Mouse (Mus musculus) fat pad, adult 2 months (tissue): ENCODE results near the gene Stk11ip.

Source experiments
- DNase-seq: peaks from one replicate; pipeline ENCODE4 v3.0.0-alpha.2; 2011; ENCODE audit warnings: low read depth, low spot score; ENCODE audit errors: extremely low read depth

The Stk11ip gene

DNA sequence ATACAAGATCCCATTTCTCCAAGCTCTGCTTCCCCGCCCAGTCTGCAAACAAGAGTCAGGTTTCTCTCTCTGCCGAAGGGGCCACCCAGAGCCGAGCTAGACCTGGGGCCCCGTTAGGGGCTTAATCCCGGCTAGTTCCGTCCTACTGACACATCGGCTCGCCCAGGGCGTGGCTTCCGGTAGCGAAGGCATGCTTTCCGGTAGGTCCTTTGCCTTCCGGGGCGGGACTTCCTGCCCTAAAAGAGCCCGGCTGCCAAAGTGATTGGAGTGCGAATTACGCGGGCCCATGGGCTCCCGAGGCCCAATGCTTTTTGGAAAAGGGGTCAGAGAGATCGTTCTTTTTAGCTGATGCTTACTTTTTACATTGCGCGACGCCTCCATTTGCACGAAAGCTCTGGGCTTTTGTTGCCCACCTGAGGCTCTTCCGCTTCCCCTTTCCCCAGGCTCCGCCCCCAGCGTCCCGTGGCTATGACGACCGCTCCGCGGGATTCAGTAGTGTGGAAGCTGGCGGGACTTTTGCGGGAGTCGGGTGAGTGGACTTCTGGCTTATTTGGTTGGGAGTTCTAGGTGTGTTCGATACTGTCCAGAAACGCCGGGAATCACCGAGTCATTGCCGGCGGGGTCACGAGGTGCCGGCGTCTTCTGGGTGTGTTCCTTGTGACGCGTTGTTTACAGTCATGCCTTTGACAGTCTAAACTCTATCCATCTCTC lies at the start of gene Stk11ip:
Gene Stk11ip (plus strand): TSS at position 209 of the 711 bp plus-strand sequence.
- peak; percentile 30 for DNase-seq

DNA sequence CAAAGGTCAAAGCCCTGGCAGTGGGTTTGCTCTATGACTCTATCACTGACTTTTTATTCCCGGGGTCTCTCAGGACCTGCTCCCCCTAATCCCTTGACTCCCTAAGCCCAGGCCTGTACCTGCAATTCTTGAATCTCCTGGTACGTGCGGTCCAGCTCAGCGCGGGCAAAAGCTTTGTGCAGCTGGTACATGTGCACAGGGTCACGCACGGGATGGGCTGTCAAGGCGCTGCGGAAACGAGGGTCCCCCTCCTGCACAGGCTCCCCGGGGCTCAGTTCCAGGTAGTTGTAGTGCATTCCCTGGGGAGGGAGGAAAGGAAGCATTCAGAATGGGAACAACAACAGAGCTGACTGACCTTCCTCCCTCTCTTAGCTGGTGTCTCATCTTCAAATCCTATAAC lies 44.9 kb upstream of the Stk11ip start:
- no peak for DNase-seq

DNA sequence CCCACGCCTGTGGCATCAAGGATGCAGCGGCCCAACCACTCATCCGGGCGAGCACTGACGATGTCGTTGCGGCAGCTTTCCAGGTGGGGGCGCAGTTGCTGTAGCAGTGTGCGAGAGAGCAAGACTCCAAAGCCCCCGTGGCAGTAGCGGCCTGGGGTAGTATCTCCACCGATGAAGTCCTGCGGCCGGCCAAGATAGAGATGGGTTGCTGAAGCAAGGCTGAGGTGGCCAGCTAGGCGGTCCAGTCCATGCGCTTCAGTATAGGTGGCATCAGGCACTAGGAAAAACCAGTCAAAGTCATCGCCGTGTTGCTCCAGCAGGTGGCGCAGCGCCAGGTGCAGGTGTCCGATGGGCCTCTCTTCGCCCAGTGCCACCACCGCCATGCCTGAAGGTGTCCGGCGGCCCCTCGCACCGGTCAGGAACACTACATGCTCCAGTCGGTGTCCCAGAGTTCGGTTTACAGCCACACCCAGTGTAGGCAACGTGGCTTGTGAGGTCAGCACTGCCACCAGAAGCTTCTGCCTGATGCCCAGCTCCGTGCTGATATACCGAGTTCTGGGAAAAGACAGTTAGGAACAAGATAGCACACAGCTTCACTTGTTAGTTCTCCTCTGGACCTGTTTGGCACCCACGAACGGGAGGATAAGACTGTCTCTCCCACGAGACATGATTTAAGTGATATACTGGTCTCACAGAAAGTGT lies 43.9 kb upstream of the Stk11ip start:
- DNase-seq, result no peak

DNA sequence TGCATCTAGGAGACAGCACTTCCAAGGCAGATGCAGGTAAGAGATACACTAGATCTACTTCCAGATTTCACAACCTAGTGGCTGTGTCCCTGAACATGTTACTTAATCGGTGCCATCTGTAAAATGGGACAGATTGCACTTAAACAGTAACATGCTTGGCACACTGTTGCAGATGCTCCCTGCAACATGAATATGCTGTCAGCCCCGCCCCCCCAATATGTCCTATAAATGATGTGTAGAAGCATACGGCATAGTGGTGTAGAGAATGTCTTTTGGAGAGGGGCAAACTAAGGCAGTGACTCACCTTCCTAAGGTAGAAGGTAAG lies 43.4 kb upstream of the Stk11ip start:
- no peak for DNase-seq

DNA sequence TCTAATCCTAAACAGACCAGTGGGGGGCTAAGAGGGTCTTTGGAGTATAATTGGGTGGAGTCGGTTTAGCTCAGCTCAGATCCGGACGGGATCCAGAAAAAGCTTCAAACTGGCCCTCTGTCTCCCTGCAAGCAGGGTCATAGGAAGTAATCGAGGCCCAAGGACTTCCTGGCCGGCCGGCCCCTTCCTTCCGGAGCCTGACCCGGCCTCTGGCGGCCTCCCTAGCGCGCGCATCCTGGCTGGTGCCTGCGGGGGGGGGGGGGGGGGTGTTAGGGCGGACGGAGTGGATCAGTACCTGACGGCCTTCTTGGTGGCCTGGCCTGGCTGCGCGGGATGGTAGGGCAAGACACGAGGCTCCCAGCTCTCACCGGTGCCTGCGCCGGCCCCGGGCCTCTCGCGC lies 42.8 kb upstream of the Stk11ip start:
- no peak for DNase-seq

DNA sequence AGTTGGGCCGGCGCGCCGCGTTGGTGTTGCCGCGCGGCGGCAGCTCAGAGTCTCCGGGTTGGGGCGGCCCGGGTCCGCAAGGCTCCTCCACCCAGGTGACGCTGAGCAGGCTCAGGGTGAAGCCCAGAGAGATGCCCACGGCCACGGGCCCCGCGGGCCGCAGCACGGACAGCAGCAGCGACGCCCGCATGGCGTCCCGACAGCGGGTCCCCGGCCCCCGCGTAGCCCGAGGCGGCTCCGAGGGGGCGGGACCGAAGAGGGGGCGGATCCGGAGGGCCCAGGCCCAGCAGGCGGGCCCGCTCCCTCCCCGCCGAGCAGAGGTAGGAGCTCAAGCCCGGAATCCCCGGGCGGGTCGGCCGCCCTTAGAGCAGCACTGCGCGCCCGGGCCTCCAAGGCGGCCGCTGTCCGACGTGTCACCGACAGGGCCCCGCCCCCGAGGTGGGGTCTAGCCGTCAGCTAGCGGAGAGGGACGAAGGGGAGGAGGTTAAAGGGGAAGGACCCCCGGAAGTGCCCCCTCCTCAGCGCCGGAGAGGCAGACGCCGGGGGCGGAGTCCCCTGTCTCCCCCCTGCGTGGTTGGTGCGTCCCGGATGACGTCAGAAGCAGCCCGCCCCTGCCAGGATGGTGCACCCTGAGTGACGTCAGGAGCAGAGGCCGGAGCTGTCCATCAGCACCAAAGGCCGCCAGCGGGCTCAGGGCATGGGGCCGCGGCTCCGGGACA lies 42.3 kb upstream of the Stk11ip start, which contains the start of the genes Chpf and Tmem198:
Gene Chpf (minus strand): TSS at position 392 of the 719 bp plus-strand sequence.
Gene Tmem198 (plus strand): TSS at position 617 of the 719 bp plus-strand sequence.
- DNase-seq, result no peak

DNA sequence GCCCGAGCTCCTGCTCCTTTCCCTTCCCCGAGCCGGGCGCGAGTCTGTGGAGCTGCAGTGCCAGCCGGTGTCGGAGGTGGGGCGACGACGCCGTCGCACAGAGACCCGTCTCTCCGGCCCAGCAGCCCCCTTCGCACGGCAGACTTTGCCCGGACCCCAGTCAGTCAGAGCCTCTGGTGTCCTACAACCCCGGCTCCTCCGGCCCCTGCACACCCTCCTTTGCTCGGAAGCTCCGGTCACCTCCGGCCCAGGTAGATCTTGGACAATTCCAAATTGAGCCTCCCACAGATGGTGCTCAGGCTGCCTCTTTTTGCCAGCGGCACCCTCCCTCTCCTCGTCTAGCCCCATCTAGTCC lies 41.7 kb upstream of the Stk11ip start:
- DNase-seq, result no peak

DNA sequence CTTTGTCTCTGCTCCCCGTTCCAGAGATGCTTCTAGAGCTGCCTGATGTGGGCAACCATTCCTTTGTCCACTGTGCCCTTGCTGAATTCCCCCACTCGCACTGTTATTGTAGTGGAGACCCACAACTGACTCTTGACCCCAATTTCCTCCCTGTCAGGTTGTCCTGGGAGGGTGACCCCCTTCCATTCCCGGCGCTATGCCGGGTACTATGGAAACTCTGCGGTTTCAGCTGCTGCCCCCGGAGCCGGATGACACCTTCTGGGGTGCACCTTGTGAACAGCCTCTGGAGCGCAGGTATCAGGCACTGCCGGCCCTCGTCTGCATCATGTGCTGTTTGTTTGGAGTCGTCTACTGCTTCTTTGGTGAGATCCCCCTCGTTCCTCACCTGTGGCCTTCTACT lies 41.3 kb upstream of the Stk11ip start:
- no peak for DNase-seq

DNA sequence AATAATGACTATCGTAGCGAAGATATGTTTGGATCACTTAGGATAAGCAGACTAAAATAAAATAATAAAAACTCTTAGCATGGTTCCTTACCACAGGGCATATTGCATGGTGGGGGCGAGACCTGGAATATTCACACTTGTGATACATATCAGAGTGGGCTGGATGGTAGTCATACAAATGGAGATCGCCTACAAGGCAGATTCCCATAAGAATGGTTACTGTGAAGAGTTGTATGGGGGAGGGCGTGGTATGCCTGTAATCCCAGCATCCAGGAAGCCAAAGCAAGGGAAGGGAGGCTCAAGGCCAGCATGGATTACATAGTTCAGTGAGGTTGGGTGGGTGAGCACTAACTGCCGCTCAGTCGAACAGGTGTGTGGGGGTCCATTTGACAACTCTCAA lies 40.6 kb upstream of the Stk11ip start:
- DNase-seq, result no peak

DNA sequence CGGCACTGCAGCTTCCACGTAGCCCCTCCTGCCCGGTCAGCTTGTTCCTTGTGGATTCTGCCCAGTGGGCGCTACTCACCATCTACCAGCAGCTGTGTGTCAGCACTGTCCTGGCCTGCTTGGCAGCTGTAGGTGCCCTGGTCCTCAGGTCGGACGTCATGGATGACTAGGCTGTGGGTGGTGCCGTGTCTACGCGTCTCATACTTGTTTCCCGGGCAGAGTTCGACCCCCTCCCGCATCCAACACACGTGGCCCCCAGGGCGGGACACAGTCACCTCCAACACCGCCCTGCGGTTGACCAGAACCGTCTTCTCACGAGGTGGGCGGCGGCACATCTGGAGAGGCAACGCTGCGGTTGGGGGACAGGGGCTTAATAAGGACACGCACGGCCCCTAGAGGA lies 34.8 kb upstream of the Stk11ip start:
- DNase-seq, result no peak

DNA sequence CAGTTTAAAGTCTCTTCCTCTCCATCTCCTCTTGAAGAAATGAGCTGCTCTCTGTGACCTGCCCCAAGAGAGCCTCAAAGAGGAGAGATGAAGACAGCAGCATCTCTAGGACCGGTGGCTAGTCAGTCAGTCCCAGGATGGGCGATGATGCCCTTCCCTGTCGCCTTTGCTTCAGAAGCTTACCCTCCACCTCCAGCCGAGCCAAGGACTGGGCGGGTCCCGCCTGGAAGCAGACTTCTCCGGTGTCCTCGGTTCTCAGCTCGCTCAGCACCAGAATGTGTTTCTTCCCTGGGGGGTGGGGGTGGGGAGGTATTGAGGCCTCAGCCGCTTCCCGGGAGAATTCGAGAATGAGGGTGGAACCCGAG lies 34.3 kb upstream of the Stk11ip start:
- no peak for DNase-seq

DNA sequence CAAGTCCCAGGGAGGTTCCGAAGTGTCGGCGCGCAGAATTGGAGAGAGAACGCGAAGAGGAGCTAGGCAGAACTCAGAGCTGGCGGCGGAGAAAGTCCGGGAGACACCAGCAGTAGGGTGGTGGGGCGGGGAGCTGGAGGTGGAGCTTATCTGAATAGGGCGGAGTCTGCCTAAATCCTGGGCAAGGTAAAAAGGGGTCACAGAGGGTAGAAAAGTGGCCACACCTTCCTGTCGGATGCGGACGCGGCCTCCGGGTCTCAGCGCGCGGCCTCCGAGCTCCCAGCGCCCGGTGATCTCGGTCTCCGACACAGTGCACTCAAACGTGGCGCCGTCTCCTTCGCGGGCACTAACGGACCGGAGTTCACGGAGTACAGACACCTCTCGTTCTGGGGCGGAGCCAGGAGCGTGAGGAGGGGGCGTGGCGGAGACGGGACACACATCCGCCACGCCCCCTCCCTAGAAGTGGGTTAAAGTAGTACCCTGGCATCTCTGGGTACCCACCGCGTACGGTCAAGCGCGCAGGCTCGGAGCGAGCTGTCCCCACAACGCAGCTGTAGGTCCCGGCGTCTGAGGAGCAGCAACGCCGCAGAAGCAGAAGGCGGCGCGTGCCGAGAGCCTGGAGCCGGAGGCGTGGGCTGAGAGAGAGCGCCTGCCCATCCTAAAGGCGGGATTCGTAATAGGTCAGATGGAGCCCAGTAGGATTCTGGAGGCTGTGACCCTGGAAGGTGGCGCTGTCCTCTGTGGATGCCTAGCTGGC lies 33.7 kb upstream of the Stk11ip start:
- DNase-seq, result no peak

DNA sequence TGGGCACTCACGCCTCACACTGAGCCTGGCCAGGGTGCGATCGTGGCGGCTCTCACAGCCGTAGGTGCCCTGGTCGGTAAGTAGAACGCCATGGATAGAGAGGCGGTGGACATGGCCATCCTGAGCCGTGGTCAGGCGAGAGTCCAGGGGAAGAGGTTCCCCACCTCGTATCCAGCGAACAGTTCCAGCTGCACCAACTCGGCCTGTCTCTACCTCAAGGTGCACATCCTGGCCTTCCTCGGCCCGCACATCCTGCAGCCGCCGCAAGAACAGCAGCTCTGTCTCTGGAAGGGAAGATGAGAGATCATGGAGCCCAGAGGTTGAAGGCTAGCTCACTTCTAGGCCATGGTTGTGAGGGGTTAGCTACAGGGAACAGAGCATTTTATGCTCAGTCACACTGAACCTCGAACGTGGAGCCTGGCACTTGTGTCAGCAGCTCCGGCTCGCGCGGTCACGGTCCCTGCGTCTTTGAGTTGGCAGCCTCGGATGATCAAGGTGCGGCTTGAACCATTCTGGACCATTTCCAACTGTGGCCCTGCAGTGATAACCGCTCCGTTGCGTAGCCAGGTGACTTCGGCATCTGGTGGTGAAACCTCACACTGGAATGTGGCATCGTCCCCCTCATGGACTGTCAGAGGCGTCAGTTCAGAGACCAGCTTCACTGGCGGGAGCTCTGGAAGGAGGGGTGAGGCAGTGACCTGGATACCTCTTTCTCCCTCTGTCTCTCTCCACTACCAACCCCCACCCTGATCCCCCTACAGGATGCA lies 30.4 kb upstream of the Stk11ip start:
- no peak for DNase-seq

DNA sequence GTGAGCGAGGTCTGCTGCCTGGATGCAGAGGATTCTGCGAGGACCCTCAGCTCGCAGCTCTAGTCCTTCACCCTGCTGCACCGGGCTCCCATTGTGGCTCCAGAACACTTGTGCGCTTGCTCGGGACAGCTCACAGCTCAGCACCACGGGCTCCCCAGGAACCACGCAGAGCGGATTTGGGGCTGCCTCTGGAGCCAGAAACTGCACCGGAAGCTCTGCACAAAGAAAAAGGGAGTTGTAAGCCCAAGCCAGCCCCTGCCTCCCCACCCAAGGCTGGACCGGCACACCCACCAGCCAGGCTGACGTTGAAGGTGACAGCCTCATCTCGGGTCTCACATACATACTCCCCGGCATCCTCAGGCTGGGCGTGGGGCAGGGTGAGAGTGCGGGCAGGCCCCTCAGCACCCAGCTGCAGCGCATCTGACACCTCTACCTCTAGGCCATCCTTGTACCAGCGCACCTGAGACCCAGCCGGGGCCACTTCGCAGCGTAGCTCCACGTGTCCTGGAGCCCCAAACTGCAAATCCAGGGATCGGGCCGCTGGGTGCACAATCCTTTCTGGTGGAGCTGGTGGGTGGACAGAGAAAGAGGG lies 28.7 kb upstream of the Stk11ip start:
- DNase-seq, result no peak

DNA sequence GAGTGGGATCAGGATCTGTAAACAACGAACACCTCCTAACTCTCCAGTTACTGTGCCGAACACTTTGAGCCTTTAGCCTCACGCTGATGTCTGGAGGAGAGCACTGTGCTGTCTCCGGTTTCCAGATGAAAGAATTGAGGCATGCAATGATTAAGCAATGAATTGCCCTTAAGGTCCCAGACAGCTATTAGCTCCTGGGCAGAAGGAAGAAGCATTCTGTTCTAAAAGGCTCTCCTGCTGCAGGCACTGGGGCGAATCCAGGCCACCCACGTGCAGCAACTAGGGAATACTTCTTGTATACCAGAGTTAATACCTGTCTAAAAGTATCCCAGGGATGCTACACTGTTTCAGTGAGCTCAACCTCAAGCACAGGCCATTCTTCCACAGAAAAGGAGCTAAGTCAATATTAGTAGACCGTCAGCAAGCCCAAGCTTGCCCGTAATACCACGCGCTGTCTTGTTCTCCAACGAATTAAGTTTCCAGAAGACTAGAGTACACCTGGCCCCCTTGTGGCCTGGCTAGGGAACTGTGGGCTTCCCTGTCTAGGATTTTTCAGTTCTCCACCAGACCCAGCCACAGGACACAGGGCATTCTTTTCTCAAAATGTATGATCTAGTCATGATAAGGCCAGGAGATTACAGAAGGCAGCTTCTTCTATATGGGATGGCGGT lies 26.3 kb upstream of the Stk11ip start:
- peak; percentile 21 for DNase-seq

DNA sequence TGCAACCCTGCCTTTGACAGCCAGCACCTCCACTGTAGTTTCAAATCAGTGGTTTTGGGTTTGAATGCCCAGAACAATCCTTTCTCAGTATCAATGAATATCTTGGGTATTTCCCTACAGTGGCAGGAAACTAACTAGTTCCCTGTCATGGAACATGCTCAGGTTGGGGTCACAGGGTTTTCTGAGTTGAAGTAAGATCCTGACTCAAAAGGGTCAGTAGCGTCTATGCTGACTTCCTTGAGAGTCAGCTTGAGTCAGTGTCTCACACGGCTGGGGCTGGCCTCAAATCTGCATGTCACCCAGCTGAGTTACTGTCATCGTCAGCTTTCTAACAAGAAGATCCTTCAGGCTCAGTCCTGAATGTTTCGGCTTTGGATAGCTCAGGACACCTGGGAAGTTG lies 22.4 kb upstream of the Stk11ip start:
- DNase-seq, result no peak

DNA sequence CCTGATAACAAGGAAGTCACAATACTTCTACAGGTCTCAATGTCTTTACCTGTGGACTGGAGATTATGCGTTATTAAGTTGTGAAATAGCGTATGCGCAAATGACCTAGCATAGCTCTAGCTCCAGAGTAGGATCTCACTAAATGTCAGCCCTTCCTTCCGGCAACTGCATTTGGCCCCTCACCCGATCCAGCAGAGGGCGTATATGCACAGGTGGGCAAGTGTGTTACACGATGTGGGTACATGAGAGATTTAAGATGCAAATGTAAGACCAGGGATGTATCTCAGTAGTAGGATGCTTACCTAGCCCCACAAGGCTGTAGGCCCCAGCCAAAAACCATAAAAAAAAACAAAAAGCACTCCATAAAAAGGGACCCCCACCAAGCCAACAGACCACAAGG lies 21.9 kb upstream of the Stk11ip start:
- no peak for DNase-seq

DNA sequence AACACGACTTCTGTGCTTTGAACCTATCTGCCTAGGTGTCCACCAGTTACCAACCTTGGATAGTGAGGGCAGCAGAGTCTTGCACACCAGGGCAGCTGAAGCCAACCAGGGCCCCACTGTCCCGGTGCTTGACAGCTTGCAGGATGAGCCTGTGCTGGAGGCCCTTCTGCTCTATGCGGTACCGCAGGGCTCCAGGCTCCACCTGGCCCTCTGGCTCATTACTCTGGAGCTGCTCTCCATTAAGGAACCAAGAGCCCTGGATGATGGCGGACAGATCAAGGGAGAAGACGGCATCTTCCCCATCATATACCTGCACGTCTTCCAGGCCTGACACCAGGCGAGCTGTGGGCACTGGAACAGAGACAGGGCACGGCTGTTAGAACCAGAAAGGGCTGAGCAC lies 19.4 kb upstream of the Stk11ip start:
- DNase-seq, result no peak

DNA sequence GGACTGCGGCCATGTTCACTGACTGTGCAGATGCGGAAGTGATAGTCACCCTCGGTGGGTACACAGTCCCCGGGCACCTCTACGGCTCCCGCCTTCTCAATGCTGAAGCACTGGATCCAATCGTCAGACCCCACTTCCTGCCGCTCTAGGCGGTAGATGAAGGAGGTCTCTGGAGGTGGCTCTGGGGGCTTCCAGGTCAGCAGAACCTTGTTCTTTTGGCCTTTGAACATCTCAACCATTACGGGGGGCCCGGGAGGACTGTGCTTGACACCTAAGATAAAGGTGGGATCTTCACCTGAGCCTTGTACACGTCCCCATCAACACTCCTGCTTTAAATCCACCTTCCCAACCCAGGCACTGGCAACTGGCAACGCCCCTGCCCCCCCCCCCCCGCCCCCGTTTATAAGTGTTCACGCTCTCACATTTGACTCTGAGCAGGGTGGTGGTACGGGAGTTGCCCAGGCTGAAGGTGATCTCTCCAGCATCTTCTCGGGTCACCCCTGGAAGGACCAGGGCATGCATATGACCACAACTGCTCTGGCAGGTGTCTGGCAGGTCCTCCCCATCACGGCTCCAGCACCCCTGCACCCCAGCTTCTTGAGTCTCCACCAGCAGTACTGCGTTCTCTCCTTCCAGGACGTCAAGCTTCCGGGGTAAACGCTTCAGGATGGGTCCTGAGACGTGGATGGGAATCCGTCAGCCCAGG lies 18.2 kb upstream of the Stk11ip start:
- DNase-seq, result no peak
